Mouse (Mus musculus): ENCODE measurements around the gene Tlr13.
"Not testable (repeated sequence)": the region's sequence is repeated elsewhere in the genome, so short reads cannot be mapped to it uniquely, and the experiment has no call there.

Tlr13 gene

DNA sequence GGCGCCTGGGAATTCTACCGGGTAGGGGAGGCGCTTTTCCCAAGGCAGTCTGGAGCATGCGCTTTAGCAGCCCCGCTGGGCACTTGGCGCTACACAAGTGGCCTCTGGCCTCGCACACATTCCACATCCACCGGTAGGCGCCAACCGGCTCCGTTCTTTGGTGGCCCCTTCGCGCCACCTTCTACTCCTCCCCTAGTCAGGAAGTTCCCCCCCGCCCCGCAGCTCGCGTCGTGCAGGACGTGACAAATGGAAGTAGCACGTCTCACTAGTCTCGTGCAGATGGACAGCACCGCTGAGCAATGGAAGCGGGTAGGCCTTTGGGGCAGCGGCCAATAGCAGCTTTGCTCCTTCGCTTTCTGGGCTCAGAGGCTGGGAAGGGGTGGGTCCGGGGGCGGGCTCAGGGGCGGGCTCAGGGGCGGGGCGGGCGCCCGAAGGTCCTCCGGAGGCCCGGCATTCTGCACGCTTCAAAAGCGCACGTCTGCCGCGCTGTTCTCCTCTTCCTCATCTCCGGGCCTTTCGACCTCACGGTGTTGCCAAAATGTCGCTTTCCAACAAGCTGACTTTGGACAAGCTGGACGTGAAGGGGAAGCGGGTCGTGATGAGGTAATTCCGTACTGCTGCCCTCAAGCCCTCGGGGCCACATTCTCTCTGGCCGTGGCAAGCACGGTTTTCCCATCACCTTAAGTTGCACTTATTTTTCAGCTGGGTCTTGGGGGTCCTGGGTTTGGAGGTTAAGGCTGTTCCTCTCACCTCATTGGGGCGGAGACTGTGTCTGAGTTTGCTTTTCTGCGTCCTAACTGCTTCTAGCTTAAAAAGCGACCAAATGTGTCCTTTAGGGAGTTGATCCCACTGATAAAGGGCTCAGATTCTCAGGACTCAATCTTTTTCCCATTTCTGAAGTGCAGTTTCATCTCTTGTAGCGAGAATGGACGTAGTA lies 44.0 kb downstream of the Tlr13 start, which contains the start of gene Pgk1:
Gene Pgk1, plus strand, starts transcription at position 388 of the 937 bp plus-strand sequence.
- DNase-seq = peak; percentile 98

DNA sequence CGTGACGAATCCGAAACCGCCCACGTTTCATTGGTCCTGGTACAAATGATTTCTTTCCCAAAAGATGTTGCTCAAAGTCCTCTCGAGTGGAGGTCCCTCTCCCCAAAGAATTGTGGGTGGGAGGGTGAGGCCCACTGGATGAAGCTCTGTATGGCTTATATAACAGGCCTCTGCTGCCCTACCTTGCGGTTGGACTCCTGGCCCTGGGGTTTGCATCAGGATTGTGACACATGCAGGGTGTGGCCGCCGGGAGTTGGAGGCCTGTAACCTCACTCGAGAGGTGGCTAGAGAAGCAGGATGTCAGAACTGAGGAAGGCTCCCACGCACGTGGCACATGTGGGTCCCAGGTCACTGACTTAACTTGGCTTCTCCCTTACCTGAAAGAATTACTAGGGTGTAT lies 44.7 kb downstream of the Tlr13 start:
- peak; percentile 2 for DNase-seq

DNA sequence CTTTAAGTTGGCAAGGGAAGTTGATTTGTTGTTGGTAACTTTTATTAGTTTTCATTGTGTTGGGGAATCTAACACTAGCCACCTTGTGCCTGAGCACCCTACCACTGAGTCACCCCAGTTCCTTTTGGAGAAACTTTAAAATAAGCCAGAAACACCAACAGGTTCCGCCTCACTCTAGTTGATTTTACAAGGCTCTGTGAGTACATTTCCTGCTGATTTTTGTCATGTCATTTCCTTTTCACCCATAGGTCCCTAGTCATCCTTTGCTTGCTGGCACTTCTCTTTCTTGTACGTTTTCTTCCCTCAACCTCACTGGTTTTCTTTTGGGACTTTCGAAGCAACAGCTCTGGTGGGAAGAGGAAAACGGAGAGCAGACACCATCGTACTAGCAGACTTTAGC lies 46.4 kb downstream of the Tlr13 start:
- DNase-seq = no peak

DNA sequence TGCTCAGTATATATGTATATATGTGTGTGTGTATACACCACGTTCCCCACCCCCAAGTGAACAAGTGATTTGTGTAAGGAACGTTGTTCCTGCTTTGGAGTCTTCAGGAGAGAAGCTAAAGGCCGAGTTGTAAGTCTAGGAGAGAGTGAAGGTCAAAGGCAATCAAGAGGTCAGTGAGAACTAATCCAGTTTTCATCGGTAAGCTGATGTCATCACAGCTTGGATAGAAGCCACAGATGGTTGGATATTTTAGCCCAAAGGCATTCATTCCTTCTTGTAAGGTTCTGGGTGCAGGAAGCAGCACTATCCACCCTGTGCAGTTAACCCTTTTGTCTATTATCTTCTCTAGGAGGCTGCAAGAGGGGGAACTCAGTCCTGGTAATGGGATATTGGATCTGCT lies 47.1 kb downstream of the Tlr13 start:
- no peak for DNase-seq

DNA sequence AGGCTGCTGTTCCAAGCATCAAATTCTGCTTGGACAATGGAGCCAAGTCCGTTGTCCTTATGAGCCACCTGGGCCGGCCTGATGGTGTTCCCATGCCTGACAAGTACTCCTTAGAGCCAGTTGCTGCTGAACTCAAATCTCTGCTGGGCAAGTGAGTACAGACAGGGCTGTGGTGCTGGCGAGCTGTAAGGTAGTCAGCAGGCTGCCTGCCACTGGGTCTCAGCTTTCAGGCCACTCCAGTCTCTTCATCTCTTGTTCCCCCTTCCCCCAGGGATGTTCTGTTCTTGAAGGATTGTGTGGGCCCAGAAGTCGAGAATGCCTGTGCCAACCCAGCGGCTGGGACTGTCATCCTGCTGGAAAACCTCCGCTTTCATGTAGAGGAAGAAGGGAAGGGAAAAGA lies 51.4 kb downstream of the Tlr13 start:
- not testable (repeated sequence) for DNase-seq

DNA sequence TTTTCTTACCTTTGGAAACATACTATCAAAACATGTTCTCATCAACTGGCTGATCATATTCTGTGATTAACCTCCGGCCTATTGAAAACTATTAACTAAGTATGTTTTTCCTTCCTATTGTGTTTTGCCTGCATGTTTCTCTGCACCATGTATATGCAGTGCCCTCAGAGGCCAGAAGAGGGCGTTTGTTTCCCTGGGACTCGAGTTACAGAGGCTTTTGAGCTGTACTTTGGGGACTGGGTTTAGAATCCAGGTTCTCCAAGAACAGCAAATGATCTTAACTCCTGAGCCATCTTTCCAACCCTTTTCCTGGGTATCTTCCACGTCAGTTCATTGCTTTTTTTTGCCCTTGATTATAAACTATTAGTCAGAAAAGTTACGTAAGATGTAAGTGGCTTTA lies 54.3 kb downstream of the Tlr13 start:
- DNase-seq = peak; percentile 15

DNA sequence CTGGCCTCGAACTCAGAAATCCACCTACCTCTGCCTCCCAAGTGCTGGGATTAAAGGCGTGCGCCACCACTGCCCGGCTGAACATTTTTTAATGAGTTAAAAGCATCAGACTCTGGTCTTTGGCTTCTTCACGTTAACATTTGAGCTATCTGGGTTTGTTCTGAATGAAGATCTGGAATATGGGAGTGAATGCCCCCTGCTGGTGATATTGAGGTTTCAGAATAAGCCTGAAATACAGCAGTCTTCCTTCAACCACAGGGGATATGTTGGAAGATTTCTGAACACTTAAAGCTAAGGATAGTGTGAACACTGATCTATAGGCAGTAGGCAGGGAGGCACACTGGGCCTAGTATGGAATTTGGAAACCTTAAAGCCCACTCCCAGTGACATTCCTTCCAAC lies 55.9 kb downstream of the Tlr13 start:
- peak; percentile 12 for DNase-seq

DNA sequence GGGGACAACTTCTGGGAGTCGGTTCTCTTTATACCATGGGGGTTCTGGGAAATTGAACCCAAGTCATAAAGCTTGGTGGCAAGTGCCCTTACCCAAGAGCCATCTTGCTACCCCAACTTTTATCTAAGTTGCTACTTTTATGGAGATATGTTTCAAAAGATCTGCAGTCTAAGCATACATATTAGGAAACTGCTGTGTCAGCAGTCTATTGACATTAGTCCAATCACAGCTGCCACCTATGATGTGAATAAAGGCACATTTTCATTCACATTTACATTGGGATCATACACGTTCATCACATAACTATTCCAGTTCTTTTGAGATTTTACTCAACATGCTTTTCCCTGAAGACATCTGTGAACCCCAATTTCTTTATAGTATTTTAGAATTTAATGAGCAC lies 66.1 kb downstream of the Tlr13 start:
- DNase-seq = no peak

All from retina, postnatal 1 day (tissue).